Mouse (Mus musculus) heart, postnatal 0 days (tissue): ENCODE results near the gene Insc.

ENCODE experiments used
- CTCF ChIP-seq: IDR thresholded peaks from 2 replicates; pipeline ENCODE4 v1.5.1; 2016; ENCODE audit warnings: antibody characterized with exemption, control low read depth, low read depth
- EP300 ChIP-seq: IDR thresholded peaks from 2 replicates; pipeline ENCODE4 v1.6.1; 2016; ENCODE audit warnings: antibody characterized with exemption, low read depth

GRCm38 (mm10) chr7:114768516-114768915 is 25.0 kb downstream of the Insc start:
- no peak for TF ChIP-seq CTCF
- TF ChIP-seq EP300, result no peak
